Mouse (Mus musculus) thymus, postnatal 36 days (tissue): ENCODE measurements around the gene Lrp1.

Experiments
- DNase-seq, 2 experiments: peaks; one replicate each; pipeline ENCODE4 v3.0.0; 2022; ENCODE audit warnings: mixed read lengths in 2 of 2

The Lrp1 gene

GRCm38 (mm10) chr10:127590831-127591451 lies 30.0 kb downstream of the Lrp1 start:
- DNase-seq, result no peak

- DNase-seq, result peak; percentile 36 to 51
Measured at GRCm38 (mm10) chr10:127590256-127590655, 30.7 kb downstream of the Lrp1 start.

- no peak for DNase-seq
Measured at GRCm38 (mm10) chr10:127587776-127588175, 33.2 kb downstream of the Lrp1 start.

GRCm38 (mm10) chr10:127586209-127586608 lies 34.7 kb downstream of the Lrp1 start:
- DNase-seq, result no peak

GRCm38 (mm10) chr10:127585598-127585997 lies 35.4 kb downstream of the Lrp1 start:
- DNase-seq, result no peak

GRCm38 (mm10) chr10:127583649-127584048 lies 37.3 kb downstream of the Lrp1 start:
- DNase-seq, result no peak

GRCm38 (mm10) chr10:127581291-127581690 lies 39.7 kb downstream of the Lrp1 start:
- no peak for DNase-seq

GRCm38 (mm10) chr10:127577982-127578381 lies 43.0 kb downstream of the Lrp1 start:
- DNase-seq, result no peak

GRCm38 (mm10) chr10:127577156-127577555 lies 43.8 kb downstream of the Lrp1 start:
- DNase-seq, result no peak

GRCm38 (mm10) chr10:127576381-127576961 lies 44.5 kb downstream of the Lrp1 start:
- DNase-seq, result peak; percentile 44 to 48

- DNase-seq, result no peak
Measured at GRCm38 (mm10) chr10:127575741-127576140, 45.2 kb downstream of the Lrp1 start.

- DNase-seq, result no peak
Measured at GRCm38 (mm10) chr10:127572281-127572680, 48.7 kb downstream of the Lrp1 start.

- DNase-seq, result no peak
Measured at GRCm38 (mm10) chr10:127570937-127571641, 49.9 kb downstream of the Lrp1 start.

- no peak for DNase-seq
Measured at GRCm38 (mm10) chr10:127570384-127570783, 50.6 kb downstream of the Lrp1 start.

- DNase-seq, result peak; percentile 63 to 71
Measured at GRCm38 (mm10) chr10:127569450-127569849, 51.5 kb downstream of the Lrp1 start.

- DNase-seq, result no peak
Measured at GRCm38 (mm10) chr10:127566553-127567326, 54.2 kb downstream of the Lrp1 start.

- DNase-seq, result no peak
Measured at GRCm38 (mm10) chr10:127564301-127564700, 56.6 kb downstream of the Lrp1 start.

GRCm38 (mm10) chr10:127563840-127564239 lies 57.1 kb downstream of the Lrp1 start:
- no peak for DNase-seq

- DNase-seq, result no peak
Measured at GRCm38 (mm10) chr10:127561145-127561544, 59.8 kb downstream of the Lrp1 start.

GRCm38 (mm10) chr10:127557397-127557796 lies 63.6 kb downstream of the Lrp1 start:
- DNase-seq, result peak in 1 of 2 experiments; percentile 22

GRCm38 (mm10) chr10:127555703-127556102 lies 65.2 kb downstream of the Lrp1 start:
- peak in 1 of 2 experiments; percentile 18 for DNase-seq

GRCm38 (mm10) chr10:127549892-127550291 lies 71.1 kb downstream of the Lrp1 start:
- no peak for DNase-seq

GRCm38 (mm10) chr10:127548236-127548635 lies 72.7 kb downstream of the Lrp1 start:
- no peak for DNase-seq
